Mouse (Mus musculus) right cerebral cortex, postnatal 25 days (tissue): ENCODE data around the gene Alox5.

Experiments used
- DNase-seq: peaks from one replicate; pipeline ENCODE4 v3.0.0; 2022

Alox5 gene

GRCm38 (mm10) chr6:116381605-116382004 is 79.4 kb downstream of the Alox5 start:
- no peak for DNase-seq

DNA sequence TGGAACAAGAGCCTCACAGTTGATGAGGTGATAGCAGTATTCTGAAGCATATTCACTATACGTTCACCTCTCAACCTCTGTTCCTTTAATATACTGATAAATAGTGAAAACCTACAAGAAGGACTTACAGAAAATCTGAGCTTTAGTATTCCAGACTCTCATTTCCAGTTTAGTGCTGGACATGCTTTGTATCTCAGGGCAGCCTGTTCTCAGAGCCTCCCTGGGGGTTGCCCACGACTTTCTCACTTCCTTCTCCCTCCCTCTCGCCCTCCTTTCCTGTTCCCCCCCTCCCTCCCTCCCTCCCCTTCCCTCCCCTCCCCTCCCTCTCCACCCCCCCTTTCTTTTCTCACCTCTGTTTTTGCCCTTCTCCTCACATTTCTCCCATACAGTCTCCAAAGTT is 80.8 kb downstream of the Alox5 start:
- no peak for DNase-seq

DNA sequence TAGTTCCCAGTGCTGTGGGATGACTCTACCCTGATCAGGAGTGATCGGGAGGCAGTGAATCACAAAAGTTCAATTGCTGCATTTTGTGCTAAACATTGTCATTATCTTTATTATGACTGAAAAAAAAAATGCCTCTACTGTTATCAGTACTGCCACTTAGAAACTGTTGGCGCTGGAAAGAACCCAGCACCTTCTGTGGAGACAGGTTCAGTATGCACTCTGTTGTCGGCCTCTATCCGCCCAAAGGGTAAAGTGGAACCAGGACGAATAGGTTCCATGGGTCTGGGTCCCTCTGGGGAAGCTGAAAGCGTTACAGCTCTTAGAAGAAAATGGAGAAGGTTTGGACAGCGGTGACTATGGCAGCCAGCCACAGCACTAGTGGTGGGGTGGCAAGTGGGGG is 82.1 kb downstream of the Alox5 start:
- DNase-seq, result no peak

GRCm38 (mm10) chr6:116374618-116375017 is 86.4 kb downstream of the Alox5 start:
- no peak for DNase-seq

DNA sequence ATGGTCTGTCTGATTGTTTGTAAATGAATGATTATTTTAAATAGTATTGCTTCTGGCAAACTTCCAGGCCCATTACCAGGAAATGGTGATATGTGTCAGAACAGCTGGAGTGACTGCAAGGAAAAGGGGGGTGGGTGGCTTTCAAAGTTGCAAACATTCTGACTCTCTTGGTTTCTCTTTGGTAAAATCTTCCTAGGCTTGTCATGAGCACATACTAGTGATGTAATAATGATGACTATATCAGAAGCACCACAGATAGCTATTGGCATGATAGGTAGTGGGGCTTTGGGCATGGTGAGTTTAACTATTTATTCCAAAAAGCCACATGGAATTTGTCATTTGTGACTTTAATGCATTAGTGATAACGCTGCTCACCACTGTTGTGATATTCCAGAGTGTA is 86.8 kb downstream of the Alox5 start:
- no peak for DNase-seq

- no peak for DNase-seq
Observed at GRCm38 (mm10) chr6:116371500-116371899, 89.5 kb downstream of the Alox5 start.

- DNase-seq, result no peak
Observed at GRCm38 (mm10) chr6:116370216-116370976, 90.6 kb downstream of the Alox5 start.

DNA sequence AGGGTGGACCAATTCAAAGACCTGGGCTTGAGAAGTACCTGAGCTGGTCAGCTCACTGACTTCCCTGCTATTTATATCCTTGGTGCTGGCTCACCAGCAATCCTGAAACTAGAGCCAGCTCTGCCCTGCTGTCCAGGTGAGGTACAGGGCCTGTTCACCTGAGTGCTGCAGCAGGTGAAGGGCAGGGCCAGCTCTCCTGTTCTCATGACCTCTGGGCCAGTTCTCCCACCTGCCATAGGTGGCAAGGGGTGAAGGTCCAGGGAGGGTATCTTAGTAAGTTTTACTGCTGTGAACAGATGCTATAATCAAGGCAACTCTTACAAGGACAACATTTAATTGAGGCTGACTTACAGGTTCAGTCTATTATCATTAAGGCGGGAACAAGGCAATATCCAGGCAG is 91.2 kb downstream of the Alox5 start:
- no peak for DNase-seq

DNA sequence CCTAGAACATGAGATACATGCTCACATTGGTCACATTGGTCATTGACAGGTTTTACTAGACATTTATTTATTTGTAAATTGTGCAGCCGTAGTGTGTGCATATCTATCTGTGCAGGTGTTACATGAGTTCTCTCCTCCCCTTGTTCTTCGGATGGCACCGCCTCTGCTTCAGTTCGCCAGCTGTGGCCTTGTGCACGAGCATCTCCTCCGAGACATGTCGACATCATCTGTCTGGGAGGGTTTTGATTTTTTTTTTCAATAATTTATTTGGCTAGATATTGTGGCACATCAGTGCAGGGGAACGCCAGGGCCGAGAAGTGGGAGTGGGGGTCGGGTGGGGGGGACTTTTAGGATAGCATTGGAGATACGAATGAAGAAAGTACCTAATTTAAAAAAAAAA is 93.0 kb downstream of the Alox5 start:
- no peak for DNase-seq

GRCm38 (mm10) chr6:116361993-116362392 is 99.0 kb downstream of the Alox5 start:
- no peak for DNase-seq

DNA sequence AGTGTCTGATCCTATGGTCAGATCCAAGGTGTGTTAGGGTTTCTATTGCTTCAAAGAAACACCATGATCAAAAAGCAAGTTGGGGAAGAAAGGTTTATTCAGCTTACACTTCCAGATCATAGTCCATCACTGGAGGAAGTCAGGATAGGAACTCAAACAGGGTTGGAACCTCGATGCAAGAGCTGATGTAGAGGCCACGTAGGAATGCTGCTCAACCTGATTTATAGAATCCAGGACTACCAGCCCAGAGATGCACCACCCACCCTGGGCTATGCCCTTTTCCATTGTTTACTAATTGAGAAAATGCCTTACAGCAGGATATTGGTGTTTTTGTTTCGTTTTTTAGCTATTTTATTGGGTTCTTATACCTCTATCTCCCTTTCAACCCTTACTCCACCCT is 99.5 kb downstream of the Alox5 start:
- no peak for DNase-seq
